Mouse (Mus musculus) urinary bladder, postnatal 14 days (tissue): Measurements from ENCODE around the gene Fbp1.
"Not testable (repeated sequence)": the region's sequence is repeated elsewhere in the genome, so short reads cannot be mapped to it uniquely, and the experiment has no call there.

Experiments
- DNase-seq: peaks from one replicate; pipeline ENCODE4 v3.0.0; 2021; ENCODE audit warnings: low spot score

The Fbp1 gene

GRCm38 (mm10) chr13:62884536-62884935, 3.5 kb downstream of the Fbp1 start:
- no peak for DNase-seq

- DNase-seq: no peak
Observed at GRCm38 (mm10) chr13:62883925-62884324, 4.2 kb downstream of the Fbp1 start.

DNA sequence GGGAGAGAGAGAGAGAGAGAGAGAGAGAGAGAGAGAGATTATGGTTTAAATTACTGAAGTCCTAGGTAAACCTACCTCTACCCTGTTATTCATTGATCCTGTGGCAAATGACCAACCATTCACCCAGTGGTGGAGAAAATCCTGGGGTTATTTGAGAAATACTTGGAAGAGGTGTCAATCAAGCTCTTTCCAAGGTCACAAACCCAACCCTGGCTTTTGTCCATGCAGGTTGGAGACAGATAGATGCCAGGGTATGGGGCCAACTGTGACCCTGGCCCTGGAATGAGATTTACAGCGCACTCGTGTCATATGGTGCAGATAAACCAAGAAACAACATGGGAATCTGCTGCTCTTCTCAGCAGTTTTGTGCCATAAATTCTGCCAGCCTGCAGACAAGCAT, 4.6 kb downstream of the Fbp1 start:
- DNase-seq: no peak

DNA sequence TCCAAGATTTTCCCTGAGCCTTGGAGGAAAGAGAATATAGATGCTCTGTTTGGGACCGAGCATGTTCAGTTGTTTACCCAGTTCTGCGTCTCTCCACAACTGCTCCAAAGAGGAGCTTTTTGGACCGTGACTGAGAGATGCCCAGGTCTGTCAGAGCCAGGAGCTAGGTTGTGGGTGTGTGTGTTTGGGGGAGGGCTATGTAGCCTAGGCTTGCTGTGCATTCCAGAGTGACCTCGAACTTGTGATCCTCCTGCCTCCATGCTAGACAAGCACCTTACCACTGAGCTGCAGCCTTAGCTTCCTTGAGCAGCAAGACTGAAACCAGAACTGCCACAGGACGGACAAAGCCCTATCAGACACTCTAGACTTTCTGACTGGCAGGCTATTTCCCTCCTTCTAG, 5.2 kb downstream of the Fbp1 start:
- DNase-seq: no peak

GRCm38 (mm10) chr13:62881336-62881735, 6.7 kb downstream of the Fbp1 start:
- no peak for DNase-seq

DNA sequence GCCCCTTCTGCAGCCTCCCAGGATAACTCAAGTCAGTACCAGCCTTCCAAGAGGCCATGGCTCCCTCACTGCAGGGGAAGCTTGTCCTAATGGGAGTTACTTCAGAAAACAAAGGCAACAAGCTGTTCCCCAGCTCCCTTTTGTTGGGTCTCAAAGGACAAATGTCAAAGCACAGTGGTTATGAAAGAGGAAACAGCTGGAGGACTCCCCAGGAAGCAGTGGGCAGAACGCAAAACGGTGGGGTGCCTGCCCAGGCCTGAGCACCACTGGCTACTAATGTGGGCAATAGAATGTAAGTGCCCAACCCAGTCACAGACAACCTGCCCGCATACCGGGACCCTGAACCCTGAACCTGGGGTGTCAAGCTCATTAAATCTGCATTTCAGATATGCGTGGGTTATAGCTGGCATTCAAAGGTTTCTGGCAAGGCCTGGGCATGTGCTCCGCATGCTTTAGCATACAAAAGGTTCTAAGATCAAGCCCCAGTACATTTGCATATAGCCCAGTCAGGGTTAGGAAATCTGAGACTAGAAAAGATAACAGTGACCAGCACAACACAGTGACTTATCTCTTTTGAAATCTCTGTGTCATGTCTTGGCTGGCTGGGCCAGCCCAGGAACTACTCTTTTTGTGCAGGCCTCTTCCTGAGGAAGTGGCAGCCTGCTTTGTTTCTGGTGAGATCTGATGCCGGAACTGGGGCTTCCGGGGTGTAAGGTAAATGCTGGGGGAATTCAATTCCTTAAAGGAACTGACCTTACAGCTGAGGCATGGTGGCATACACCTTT, 8.1 kb downstream of the Fbp1 start:
- DNase-seq: peak; percentile 25

- DNase-seq: no peak
Observed at GRCm38 (mm10) chr13:62879411-62879810, 8.7 kb downstream of the Fbp1 start.

GRCm38 (mm10) chr13:62877247-62877646, 10.8 kb downstream of the Fbp1 start:
- DNase-seq: peak; percentile 52

GRCm38 (mm10) chr13:62876111-62876510, 12.0 kb downstream of the Fbp1 start:
- DNase-seq: no peak

GRCm38 (mm10) chr13:62872252-62872651, 15.8 kb downstream of the Fbp1 start:
- peak; percentile 84 for DNase-seq

GRCm38 (mm10) chr13:62870605-62871004, 17.5 kb downstream of the Fbp1 start:
- DNase-seq: no peak

DNA sequence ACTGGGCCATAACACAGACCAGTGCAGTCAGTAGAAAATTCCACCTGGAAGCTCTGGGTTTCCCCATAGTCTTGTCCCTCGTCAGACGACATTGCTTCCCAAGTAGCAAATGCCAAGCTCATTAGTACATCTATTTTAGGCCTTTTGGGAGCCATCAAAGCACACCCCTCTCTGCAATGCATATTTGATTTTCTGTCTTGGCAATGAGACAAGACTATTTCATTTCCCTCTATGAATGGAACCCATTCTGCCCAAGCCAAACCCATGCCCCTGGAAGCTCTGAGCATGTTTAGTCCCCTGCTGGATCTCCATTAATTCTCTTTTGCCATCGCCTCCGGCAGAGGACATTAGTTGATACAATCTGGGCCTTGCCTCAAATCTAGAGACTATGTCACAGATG, 21.3 kb downstream of the Fbp1 start:
- DNase-seq: no peak

DNA sequence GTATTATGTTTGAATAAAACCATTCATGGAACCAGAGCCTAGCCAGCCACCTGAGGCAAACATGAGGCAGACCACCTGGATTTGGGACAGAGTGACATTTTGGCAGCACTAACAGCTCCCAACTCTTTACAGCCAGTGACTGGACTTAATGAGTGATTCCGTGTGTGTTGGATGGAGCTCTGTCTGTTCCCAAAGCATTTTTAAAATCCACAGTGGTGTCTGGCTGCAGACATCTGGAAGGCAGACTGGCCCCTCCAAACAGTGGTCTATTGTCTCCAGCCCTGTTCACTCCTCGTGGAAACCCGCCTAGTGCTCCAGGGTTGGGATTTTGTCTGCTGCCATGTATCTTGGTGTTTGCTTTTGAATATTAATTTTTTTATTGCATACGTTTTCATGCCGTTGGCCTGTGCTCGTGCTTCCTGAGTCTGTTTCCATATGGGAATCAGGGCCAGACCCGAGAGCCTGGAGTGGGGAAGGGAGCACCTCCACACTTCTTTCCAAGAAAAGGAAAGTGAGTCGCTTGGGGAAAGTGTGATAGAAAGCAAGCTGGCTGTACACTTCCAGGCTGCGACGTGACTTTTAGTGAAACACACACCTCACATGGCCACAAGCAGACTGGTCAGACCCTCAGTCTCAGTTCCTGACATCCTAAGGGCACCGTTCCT, 22.3 kb downstream of the Fbp1 start:
- DNase-seq: no peak

GRCm38 (mm10) chr13:62863771-62864170, 24.3 kb downstream of the Fbp1 start:
- no peak for DNase-seq

GRCm38 (mm10) chr13:62862875-62863274, 25.2 kb downstream of the Fbp1 start:
- no peak for DNase-seq

GRCm38 (mm10) chr13:62860068-62860467, 28.0 kb downstream of the Fbp1 start:
- no peak for DNase-seq

DNA sequence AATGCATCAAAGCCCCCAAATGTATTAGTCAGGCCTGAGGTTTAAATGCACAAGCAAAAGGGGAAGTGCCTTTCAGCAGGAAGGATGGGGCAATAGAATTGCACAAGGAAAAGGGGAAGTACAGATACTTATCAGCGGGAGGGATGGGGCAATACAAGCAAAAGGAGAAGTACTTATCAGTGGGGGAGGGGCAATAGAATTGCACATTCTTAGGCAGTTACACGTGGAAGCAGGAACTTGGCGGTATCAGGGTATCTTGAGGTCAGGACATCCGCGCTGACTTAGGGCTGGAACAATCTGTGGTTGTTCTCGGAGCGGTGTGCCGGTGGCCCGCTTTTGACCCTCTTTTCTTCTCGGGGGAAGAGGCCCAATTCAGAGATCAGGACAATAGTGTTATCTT, 28.8 kb downstream of the Fbp1 start:
- not testable (repeated sequence) for DNase-seq

- peak; percentile 60 for DNase-seq
Observed at GRCm38 (mm10) chr13:62857941-62858915, 29.9 kb downstream of the Fbp1 start, which contains the start of gene Fbp2. TSS of gene Fbp2 (minus strand) at chr13:62858422.

- DNase-seq: no peak
Observed at GRCm38 (mm10) chr13:62856850-62857249, 31.2 kb downstream of the Fbp1 start.

- DNase-seq: peak; percentile 78
Observed at GRCm38 (mm10) chr13:62856305-62856675, 31.8 kb downstream of the Fbp1 start.

DNA sequence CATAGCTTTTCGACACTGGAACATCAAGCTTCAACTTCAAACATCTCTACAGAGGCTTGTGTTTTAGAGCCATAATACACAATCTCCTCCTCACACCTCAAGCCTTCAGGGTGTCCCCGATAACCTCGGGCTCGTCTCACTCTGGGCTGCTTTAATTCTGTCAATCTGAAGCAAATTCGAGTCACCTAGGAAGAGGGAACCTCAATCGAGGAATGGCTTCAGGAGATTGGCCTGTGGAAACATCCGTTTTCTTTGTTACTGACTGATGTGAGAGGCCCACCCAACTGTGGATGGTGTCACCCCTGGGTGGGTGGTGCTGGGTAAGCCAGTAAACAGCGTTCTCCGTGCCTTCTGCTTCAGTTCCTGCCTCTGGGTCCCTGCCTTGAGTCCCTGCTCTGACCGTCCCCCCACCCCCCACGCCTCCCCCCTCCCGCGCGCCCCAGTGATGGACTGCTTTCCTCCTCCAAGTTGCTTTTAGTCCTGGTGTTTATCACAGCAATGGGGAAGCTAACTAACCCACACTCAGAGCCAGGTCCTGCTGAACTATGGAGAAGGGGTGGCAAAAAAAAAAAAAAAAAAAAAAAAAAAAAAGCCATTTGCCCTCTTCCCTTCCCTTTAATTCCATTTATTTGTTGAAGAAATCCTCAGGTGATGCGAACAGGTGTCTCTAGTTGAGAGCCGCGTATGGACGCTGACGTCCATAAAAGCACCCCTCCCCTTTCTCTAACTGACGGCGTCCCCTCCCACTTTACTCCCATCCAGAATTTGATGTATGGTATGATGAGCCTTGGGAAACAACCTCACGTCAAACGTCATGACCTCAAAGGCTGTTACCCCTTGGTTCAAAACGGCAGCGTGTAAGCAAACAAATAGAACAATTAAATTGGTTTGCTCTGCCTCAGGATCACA, 32.4 kb downstream of the Fbp1 start:
- DNase-seq: no peak
